Mouse (Mus musculus) C2C12 (cell line): ENCODE measurements around the gene Ndufa10. TPM values are rescaled to one million over a fixed set of nuclear protein-coding genes. Genes with fewer than 3 reads are reported as not detected.

ENCODE experiments used
- H3K27me3 ChIP-seq: one replicate; pipeline ENCODE4 v1.6.1; 2011; ENCODE audit not compliant: control insufficient read depth, insufficient read depth, insufficient read length
- H3K36me3 ChIP-seq: one replicate; pipeline ENCODE4 v1.6.1; 2011; ENCODE audit not compliant: control insufficient read depth, insufficient read depth
- H3K4me3 ChIP-seq: one replicate; pipeline ENCODE4 v1.5.1; 2011; ENCODE audit warnings: mild to moderate bottlenecking, control low read depth; ENCODE audit not compliant: poor library complexity, insufficient read depth, severe bottlenecking
- H3K79me2 ChIP-seq: one replicate; pipeline ENCODE4 v1.6.1; 2011; ENCODE audit not compliant: control insufficient read depth, insufficient read depth
- H3K79me3 ChIP-seq: one replicate; pipeline ENCODE4 v1.6.1; 2011; ENCODE audit warnings: low read depth, control low read depth
- H3ac ChIP-seq: one replicate; pipeline ENCODE3; 2011; ENCODE audit warnings: low read depth; ENCODE audit not compliant: control insufficient read depth, insufficient read length
- CEBPB ChIP-seq: IDR thresholded peaks from one replicate; pipeline ENCODE4 v1.6.1; 2011; ENCODE audit warnings: low read depth, mild to moderate bottlenecking, control low read depth, moderate library complexity
- CTCF ChIP-seq: IDR thresholded peaks from one replicate; pipeline ENCODE4 v1.5.1; 2011; ENCODE audit not compliant: control insufficient read depth, insufficient read depth, insufficient read length
- FOSL1 ChIP-seq: IDR thresholded peaks from one replicate; pipeline ENCODE4 v1.8.0; 2011; ENCODE audit warnings: mild to moderate bottlenecking, low read length; ENCODE audit not compliant: poor library complexity, insufficient read depth, severe bottlenecking
- MAX ChIP-seq: IDR thresholded peaks from one replicate; pipeline ENCODE4 v1.6.1; 2011; ENCODE audit warnings: mild to moderate bottlenecking, control low read depth
- MYOD1 ChIP-seq: IDR thresholded peaks from one replicate; pipeline ENCODE4 v1.6.1; 2011; ENCODE audit warnings: low read depth; ENCODE audit not compliant: control insufficient read depth, insufficient read length
- MYOG ChIP-seq: IDR thresholded peaks from one replicate; pipeline ENCODE4 v1.6.1; 2011; ENCODE audit not compliant: control insufficient read depth, insufficient read length; ENCODE audit errors: extremely low read depth
- USF1 ChIP-seq: IDR thresholded peaks from one replicate; pipeline ENCODE4 v1.6.1; 2011; ENCODE audit warnings: low read depth, mild to moderate bottlenecking, control low read depth, moderate library complexity
- polyA plus RNA-seq: library from polyadenylated mRNA; unstranded; fragments of >200 nt; fragmentation: generic; extraction: Trizol; gene quantifications from one replicate; pipeline ENCODE4 v1.2.1, GENCODE M21; 2012; ENCODE audit warnings: missing spikeins

Gene Ndufa10
- polyA plus RNA-seq, 1 experiment: 112 TPM

DNA sequence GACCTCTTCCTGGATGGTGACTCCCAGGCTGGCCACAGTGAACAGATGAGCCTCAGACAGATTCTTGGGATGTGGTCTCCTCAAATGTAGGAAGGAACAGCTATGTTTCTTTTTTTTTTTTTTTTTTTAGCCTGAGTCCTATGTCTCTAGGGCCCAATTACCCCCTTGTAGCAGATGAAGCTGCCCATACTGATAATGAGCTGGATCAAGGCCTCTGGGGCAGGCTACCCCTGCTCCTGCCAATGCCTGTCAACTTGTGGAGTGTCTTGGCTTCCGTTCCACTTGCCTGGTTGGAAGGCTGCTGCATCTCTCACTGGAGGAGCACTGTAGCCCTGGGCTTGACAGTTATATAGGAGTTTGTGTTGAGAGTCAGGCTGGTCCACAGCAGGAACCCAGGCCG is 22.3 kb upstream of the Ndufa10 start, which contains the start of gene Olfr1415:
Gene Olfr1415, minus strand, starts transcription at position 101 of the 400 bp plus-strand sequence.
- Histone ChIP-seq H3K36me3 (no peaks in the 10 kb centered on the region), H3K4me3 (no peak within 1 kb of the TSS), H3K79me2 (no peaks in the 10 kb centered on the region), H3K27me3 (peaks cover 27% of the 10 kb centered on the region), H3ac (no peak within 1 kb of the TSS), H3K79me3 (no peaks in the 10 kb centered on the region)
- no peak for TF ChIP-seq MYOD1
- TF ChIP-seq CEBPB: no peak
- no peak for TF ChIP-seq FOSL1
- TF ChIP-seq MYOG: no peak
- TF ChIP-seq CTCF: no peak
- no peak for TF ChIP-seq USF1
- TF ChIP-seq MAX: no peak

DNA sequence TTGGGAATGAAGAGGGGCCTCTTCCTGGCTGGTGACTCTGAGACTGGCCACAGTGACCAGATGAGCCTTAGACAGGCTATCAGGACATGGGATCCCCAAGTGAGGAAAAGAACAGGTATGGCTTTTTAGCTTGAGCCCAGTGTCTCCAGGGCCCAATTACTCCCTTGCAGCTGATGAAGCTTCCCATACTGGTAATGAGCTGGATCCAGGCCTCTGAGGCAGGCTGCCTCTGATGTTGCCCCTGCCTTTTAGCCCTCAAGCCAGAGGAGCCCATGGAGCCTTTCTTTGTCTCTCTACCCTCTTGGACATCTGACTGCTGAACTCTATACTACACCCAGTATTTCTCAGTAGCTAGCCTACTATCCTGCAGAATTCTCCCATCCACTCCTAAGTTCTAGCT is 11.4 kb upstream of the Ndufa10 start, which contains the start of gene Olfr1416:
Gene Olfr1416, minus strand, starts transcription at position 101 of the 400 bp plus-strand sequence.
- Histone ChIP-seq H3K79me3 (no peaks in the 10 kb centered on the region), H3K4me3 (no peak within 1 kb of the TSS), H3K36me3 (no peaks in the 10 kb centered on the region), H3K79me2 (no peaks in the 10 kb centered on the region), H3ac (no peak within 1 kb of the TSS), H3K27me3 (peaks cover 10% of the 10 kb centered on the region)
- TF ChIP-seq MYOG (no peak), CTCF (no peak), FOSL1 (no peak), CEBPB (no peak), USF1 (no peak), MYOD1 (no peak), MAX (no peak)

- Histone ChIP-seq H3K79me3 (peaks cover 22% of the 10 kb centered on the region), H3ac (peak overlapping the region; percentile 15), H3K79me2 (peaks cover 27% of the 10 kb centered on the region), H3K27me3 (peaks cover 5% of the 10 kb centered on the region), H3K4me3 (peak overlapping the region; percentile 32), H3K36me3 (peaks cover 15% of the 10 kb centered on the region)
- no peak for TF ChIP-seq MYOD1
- no peak for TF ChIP-seq FOSL1
- no peak for TF ChIP-seq CEBPB
- no peak for TF ChIP-seq MYOG
- no peak for TF ChIP-seq CTCF
These were observed 462 bp upstream of the Ndufa10 start for GRCm38 (mm10) chr1:92474066-92474578.

GRCm38 (mm10) chr1:92468891-92469290 is 4.8 kb downstream of the Ndufa10 start:
- TF ChIP-seq CTCF: no peak
- no peak for TF ChIP-seq MYOD1
- no peak for TF ChIP-seq FOSL1
- TF ChIP-seq MYOG: no peak
- no peak for TF ChIP-seq MAX
- TF ChIP-seq CEBPB: no peak
- TF ChIP-seq USF1: no peak
- H3K79me3 ChIP-seq: peaks cover 25% of the 10 kb centered on the region
- H3K79me2 ChIP-seq: peaks cover 27% of the 10 kb centered on the region
- H3ac ChIP-seq: no peak overlapping the region
- H3K36me3 ChIP-seq: peaks cover 64% of the 10 kb centered on the region
- H3K27me3 ChIP-seq: no peaks in the 10 kb centered on the region
- H3K4me3 ChIP-seq: no peak overlapping the region

GRCm38 (mm10) chr1:92458416-92458815 is 15.2 kb downstream of the Ndufa10 start:
- Histone ChIP-seq H3K36me3 (peaks cover 92% of the 10 kb centered on the region), H3ac (no peak overlapping the region), H3K79me3 (no peaks in the 10 kb centered on the region), H3K79me2 (no peaks in the 10 kb centered on the region), H3K4me3 (no peak overlapping the region), H3K27me3 (no peaks in the 10 kb centered on the region)
- no peak for TF ChIP-seq CTCF
- no peak for TF ChIP-seq FOSL1
- no peak for TF ChIP-seq MYOG
- no peak for TF ChIP-seq MYOD1
- no peak for TF ChIP-seq MAX
- no peak for TF ChIP-seq CEBPB
- no peak for TF ChIP-seq USF1
